Mouse (Mus musculus): ENCODE data around the gene Rph3a. TPM values are rescaled to one million over a fixed set of nuclear protein-coding genes. Genes with fewer than 3 reads are reported as not detected.
A peak's percentile ranks its signal among the peaks of the same experiment; 100 is the strongest.

The Rph3a gene
- total RNA-seq (2021) = 100 to 1,000 TPM; 139 to 148 TPM
- long read RNA-seq, partial matches to known transcripts = 4 of 79 reads
- long read RNA-seq, other reads (novel, unspliced or antisense) = 75 of 79 reads

DNA sequence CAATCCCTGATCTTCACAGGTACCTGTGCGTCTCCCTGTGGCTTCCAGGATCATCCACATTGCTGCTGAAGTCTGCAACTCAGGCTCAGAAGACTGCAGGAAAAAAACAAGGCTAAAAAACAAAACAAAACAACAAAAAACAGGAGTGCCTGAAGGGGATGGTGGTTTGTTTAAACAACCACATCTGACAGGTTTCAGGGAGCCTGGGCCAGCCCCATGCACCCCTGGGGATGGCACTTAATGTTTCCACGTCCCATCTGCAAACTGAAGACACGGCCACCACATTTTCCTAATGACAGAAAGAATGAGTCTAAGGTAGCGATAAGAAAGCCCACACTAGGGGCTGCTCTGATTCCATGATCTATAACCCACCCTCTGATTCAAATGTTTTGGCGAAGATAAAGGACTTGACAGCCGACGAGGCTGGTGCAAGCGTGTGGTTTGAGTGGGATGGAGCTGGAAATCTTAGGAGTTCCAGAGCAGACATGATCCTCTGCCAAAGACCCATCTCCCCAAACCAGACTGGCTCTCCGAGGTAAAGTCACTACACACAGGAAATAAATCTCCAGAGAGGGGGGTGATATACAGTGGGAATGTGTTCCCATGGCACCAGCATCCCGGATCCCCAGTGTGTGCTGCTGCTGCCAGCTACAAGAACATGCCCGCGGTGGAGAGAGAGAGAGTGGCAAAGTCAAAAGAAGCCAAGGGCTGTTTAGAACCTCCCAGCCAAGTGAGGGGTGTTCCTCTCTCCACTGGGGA is at the start of gene Rph3a:
TSS of gene Rph3a (minus strand) at position 282 of the 759 bp plus-strand sequence.
- peak in 1 of 2 experiments; percentile 32 for DNase-seq (ENCODE audit: low spot score in 2 of 2)

DNA sequence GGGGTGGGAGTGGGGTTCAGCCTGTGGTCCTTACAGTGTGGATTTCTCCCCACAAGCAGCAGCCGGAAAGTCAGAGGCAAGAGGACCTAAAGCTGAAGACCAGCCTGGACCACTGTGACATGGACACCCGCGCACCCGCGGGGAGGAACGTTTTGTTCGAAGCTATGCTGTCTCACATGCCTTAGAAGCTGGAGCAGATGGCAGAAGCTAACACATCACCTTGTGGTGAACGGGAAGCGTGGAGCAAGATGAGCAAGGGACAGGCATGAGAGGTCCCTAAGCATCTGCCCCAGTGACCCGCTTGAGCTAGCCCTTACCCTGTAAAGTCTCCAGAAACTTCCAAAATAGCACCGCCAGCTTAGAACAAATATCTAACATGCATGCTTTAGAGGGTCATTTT is 48.4 kb upstream of the Rph3a start:
- no peak for DNase-seq (ENCODE audit: low spot score in 2 of 2)

DNA sequence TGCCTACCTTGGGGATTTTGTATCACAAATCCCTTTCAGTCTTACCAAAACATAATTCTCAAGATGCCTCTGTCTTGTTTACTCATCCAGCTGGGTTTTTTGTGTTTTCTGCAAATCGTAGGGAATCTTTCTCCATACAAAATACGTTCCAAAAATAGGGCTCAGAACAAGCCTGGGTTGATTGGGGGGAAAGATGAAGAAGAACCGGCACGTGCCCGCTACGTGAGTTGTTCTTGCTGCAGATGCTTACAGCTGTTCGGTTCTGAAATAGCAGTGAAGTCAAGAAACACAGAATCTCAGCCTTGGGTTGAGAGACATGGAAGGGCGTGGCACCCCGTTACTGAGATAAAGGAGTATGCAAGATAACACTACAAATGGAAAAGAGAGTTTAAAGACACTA is 44.0 kb upstream of the Rph3a start:
- DNase-seq (ENCODE audit: low spot score in 2 of 2) = no peak

DNA sequence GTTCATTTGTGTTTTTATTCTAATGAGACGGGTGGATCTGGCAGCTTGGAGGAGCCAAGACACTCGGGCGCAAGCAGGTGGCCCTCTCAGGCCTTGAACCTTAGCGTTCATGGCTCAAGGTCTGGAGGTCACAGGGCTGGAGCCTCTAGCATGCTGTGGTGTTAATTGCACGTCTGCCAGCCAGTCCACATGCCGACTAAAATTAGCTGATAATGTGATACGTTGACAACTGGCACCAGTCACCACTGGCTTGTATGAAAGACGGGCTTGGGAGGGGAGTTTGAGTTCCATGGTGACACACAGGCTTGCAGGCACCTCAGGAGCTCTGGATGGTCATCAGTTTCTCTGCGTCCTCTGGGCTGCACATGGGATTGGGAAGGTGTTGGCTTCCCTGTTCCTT is 31.9 kb upstream of the Rph3a start:
- DNase-seq (ENCODE audit: low spot score in 2 of 2) = no peak

DNA sequence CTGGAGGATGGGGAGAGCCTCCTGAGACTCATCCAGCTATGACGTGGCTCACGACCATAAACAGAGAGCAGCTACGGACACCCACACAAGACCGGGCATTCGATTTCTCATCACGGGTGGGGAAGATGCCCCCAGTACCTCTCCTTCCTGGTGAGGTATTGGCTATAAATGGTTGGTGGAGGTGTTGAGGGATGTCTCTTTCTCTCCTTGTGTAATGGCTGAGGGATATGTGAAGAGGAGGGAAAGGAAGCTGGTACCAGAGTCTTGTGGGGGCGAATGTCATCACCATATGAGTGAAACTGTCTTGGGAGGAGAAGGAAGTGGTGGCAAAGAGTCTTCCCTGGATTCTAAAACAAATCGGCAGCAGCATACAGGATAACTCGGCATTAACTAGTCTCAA is 29.6 kb upstream of the Rph3a start:
- no peak for DNase-seq (ENCODE audit: low spot score in 2 of 2)

DNA sequence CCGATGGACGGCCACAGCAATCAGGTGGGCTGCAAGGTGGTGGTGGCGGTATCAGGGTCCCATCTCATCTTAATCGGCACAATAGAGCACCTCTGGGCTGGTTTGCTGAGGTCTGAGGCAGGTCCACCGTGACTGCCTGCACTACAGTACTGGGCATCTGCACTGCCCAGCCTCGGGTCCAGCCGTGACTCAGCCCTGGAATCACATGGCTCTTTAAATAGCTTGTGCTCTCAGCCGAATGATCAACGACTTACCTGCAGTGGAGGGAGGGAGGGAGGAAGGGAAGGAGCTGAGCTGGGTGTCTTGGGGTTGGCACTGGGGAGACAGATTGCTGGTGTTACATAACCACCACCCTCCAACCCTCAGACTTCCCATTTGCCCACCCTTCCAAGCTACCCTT is 20.3 kb upstream of the Rph3a start:
- DNase-seq (ENCODE audit: low spot score in 2 of 2) = no peak

DNA sequence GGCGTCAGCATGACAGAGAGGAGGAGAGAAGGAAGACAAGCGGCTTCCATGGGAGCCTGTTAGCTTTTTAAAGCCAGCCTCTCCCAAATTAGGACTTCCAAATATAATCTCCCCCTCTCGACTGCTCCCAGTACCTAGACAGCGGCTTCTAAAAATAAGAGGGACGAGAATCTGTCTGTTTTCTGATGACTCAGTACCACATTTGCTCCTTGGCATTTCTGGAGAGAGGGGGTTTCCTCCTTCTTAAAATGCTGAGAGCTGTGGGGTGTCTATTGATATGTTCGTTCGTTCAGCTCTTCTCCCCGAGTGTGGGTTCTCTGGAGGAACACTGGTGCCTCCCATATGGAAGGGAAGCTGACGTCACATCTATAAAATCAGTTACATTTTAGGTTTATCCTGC is 9.6 kb upstream of the Rph3a start:
- DNase-seq (ENCODE audit: low spot score in 2 of 2) = no peak

DNA sequence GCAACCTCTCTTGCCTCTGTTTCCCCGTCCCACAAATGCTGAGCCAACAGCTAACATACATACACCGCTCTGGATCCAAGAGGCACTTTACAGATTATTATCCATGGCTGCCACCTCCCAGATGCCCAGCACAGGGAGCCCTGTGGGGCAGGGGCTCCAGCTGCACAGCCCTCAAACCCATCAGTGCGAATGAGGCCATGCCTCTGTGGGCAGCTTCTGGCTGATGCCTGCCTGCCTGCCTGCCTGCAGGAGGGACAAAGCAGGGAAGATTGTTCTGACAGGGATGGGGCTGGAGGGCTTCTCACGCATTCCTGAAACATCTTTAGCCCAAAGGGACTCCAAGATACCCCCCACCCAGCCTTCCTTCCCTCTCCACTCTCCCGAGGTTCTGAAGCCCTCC is 7.8 kb upstream of the Rph3a start:
- no peak for DNase-seq (ENCODE audit: low spot score in 2 of 2)

DNA sequence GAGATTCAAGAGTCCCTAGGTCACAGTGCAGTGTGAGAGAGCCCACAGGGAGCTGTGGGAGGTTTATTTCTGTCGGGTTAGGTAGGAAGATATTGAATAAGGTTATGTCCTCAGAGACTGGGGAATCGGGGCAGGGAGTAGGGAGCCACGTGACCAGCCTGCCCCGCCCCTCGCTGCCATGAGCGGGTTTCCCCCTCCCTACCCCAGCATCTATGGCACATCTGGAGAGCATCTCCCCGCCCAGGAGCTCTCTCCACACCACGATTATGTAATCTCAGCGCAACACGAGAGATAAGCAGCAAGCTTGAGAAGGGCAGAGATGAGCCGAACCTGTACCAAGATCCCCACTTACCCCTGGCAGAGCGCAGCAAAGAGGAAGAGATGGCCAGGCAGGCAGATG is 6.5 kb upstream of the Rph3a start:
- DNase-seq (ENCODE audit: low spot score in 2 of 2) = no peak

DNA sequence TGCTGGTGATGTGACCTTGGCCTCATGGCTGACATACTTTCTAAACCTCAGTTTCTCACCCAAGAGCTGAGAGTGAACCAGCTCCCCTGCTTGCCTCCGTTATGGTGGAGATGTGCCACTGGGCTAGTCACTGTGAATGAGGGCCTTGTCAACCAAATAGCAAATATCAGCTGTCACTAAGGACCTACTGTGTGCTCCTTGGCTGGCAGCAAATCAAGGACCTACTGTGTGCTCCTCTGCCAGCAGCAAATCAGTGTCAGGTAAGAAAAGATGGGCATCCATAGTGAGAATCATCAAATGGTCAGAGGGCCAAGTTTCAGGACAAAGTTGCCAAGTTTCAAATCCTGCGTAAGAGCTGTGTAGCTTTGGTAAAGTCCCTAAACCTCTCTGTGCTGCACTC is 4.6 kb upstream of the Rph3a start:
- DNase-seq (ENCODE audit: low spot score in 2 of 2) = no peak

DNA sequence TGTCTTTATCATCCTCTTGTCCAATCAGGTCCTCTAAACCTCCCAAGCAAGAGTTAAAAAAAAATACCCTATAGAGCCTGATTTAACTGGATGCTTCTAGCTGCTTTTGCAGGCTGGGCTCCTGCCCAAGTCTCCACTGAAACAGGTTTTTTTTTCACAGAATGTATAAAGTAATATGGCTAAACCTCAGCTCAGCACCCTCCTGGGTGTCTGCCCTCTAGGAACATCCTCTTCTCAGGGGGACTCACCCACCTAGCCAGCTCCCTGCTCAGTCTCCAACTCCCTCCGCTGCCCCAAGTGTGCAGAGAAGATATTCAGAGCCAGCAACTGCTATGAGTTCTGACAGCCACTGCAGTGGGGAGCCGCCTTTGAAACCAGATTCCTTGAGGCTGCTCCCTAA is 2.1 kb upstream of the Rph3a start:
- DNase-seq (ENCODE audit: low spot score in 2 of 2) = no peak

DNA sequence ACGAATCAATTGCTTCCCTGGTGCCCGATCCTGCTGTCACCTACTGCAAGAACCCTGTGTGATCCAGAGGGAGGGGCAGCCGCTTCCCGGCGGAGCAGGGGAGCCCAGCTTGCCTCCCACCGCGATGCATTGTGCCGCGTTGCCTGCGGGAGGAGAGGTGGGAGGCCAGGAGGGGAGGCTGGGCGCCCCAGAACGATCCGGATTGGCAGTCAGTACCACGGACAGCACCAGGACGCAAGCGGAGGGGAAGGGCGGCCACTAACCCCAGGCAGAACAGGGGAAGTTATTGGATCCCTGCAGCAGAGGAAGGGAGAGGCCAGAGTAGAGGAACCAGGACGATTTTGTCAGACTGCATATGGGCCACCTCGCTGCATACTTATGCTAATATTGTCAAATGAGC is 486 bp downstream of the Rph3a start:
- peak; percentile 74 to 78 for DNase-seq (ENCODE audit: low spot score in 2 of 2)

DNA sequence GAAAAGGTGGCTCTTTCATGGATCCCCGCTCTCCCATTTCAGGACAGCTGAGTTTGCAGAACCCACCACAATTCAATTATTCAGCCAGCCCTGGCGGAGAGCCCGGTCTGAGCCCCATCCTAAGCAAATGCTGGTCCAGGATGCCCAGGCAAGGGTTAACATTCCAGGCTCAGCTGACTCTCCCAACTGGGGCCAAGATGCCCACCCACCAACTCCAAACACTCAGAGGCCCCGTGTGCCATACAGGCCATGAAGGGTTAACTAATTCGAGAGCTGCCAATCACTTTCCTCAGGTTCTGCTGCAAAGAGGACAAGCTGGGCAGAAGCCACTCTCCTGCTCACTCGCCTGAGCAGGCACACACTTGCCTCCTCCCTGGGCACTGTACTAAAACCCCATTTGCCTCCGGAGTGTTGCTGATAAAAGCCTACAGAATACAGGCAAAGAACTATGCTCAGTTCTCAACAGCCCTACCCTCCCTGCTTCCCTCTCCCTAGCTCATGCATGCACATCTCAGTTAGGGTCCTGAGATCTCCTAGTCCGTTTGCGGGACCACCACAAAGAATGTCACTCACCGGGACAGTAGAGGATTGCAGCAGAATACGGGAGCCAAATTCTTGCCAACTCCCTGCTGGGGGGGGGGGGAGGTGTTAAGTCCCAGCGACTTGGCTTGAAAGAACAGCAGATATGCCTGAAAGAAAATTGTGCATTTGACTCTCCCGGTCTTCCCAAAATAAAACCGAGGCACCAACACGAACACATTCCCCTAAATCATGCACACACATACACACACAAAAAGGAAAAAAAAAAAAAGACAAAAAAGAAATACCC is 1.3 kb downstream of the Rph3a start:
- DNase-seq (ENCODE audit: low spot score in 2 of 2) = peak; percentile 41 to 64

DNA sequence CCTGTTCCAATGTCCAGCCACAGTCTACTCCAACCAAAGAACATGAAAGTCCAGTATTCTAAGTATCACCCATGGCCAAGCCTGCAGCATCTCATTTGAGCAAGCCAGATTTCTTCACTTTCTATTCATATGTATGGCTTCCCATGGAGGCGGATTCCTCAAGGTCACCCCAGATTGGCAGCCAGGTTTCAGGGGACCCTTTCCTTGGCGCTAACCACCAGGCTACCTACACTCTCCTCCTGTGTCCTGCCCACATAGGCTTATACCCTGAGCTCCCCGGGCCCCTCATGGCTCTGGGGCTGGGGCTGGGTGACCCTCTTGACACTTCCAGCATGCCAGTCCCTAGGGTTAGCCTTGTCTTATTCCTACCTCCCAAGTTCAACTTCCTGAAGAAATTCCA is 2.3 kb downstream of the Rph3a start:
- DNase-seq (ENCODE audit: low spot score in 2 of 2) = no peak

DNA sequence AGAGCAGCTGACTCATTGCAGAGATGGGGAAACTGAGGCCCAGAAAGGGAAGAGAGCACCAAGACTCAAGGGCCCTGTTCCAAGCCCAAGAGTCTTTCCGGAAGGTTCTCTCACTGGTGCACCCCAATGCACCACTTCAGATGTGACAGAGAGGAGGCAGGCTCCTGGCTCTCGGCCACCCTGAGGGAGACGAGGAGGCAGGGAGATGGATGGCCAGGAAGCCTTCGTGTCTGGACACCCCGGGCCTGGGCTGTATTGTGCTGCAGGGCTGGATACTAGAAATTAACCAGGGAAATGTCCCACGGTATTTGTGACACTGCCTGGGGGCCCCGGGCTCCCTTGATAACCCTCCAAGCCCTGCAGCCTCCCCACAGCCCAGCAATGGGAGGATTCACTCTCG is 2.8 kb downstream of the Rph3a start:
- no peak for DNase-seq (ENCODE audit: low spot score in 2 of 2)

DNA sequence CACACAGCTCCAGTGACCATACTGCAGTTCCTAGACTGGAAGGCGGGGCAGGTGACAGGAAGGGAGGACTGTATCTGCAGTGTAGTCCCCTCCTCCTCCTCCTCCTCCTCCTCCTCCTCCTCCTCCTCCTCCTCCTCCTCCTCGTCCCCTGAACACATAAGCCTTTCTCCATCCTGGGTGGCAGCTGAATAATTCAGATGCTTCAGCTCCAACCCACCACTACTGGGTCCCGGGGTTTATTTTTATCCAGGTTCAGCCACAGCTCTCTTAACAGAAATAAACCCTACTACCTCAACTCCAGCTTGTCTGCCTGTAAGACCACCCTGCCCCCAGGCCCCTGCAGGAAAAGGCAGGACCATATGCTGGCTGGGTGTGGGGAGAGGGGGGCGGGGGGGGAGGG is 3.7 kb downstream of the Rph3a start:
- DNase-seq (ENCODE audit: low spot score in 2 of 2) = no peak

DNA sequence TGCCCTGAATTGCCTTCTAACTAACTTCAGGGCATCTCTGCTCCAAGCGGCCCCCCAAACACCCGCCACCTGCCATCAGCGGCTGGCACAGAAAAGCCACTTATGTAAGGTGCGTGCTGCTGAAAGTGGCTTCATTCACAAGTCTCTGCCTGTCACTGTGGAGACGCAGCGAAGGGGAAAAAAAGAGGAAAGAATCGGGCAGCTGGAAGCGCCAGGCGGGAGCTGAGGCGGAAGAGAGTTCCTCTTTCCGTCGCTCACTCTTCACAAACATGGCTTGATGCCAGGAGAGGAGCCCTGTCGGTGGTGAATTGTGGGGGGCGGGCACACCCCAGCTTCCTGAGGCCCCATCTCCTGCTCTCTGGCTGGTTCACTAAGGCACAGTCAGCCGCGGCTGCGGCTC is 6.1 kb downstream of the Rph3a start:
- DNase-seq (ENCODE audit: low spot score in 2 of 2) = peak in 1 of 2 experiments; percentile 41

DNA sequence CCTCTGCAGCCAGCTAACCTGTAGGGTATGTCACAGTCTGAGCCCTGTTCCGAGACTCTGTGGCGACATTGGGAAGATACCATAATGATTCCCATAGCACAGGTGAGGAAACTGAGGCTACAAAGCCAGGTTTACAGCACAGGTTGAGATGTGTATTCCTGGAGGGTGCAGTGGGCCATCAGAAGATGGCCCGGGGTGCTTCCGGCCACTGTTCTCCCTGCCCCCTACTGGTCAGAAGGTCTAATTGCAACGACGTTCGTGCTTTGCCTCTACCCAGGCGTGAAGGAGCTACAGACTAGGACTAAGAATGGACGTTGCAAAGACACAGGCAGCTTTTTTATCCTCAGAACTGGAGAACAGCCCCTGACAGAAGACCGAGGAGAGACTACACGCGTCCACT is 10.3 kb downstream of the Rph3a start:
- no peak for DNase-seq (ENCODE audit: low spot score in 2 of 2)

DNA sequence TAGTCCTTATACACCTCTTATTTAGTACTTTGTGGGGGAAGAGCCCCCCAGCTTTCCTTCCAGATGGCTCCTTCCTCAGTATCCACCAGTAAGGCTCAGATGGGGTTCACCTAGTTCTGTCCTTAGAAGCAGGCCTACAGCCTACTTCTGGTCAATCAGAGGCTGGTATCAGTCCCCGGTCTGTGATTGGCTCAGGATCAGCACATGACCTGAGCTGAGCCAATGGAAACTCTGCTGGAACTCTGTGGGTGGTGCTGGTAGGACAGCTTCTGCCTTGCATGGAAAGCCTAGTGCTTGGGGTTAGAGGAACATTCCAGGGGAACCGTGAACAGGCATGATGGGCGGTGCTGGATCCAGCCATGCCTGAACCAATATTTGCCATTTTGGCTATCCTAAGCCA is 21.5 kb downstream of the Rph3a start:
- DNase-seq (ENCODE audit: low spot score in 2 of 2) = no peak

DNA sequence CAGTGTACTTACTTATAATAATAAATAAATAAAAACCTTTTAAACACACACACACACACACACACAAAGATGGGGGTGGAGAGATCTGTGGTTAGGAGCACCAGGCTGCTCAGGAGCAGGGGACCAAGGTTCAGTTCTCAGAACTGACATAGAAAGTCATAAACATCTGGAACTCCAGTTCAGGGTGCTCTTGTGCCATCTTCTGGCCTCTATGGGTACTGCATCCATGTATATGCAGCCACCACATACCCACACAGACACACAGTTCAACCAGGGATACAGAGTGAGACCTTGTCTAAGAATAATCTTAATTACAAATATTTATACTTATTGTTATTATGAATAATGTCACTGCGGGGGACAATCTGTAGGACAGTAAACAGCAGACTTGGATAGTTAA is 26.9 kb downstream of the Rph3a start:
- DNase-seq (ENCODE audit: low spot score in 2 of 2) = no peak

DNA sequence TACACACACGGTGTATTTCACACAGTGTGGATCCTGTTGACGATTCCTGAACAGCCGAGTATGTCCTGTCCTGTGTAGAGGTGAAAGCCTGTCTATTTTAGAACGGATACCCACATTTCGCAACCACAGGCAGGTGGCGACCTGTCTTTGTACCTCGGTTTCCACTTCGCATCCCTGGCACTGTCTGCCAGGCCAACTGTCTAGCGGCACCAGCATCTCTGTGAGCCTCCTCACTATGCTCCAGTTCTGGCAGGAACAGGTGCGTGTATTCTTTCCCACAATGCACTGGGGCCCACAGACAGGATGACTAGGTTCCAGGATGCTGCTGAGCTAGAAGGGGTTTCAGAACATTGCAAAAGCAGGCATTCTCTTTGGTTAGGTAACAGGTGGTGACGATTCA is 28.7 kb downstream of the Rph3a start:
- DNase-seq (ENCODE audit: low spot score in 2 of 2) = no peak

DNA sequence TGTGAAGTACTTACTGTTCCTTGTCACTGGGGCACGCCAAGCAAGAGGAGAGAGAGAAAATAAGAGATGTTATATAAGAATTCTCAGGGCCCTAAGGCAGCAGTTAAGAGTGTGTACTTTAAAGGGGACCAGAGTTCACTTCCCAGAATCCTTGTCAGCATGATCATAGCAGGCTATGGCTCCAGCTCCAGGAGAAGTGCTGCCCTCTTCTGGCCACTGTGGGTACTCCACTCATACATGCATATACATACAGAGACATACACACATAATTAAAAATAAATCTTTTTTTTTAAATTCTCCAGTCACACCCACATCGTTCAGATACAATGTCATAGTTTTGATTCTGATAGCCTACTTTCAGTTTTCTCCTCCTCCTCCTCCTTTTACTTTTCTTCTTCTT is 29.8 kb downstream of the Rph3a start:
- no peak for DNase-seq (ENCODE audit: low spot score in 2 of 2)

DNA sequence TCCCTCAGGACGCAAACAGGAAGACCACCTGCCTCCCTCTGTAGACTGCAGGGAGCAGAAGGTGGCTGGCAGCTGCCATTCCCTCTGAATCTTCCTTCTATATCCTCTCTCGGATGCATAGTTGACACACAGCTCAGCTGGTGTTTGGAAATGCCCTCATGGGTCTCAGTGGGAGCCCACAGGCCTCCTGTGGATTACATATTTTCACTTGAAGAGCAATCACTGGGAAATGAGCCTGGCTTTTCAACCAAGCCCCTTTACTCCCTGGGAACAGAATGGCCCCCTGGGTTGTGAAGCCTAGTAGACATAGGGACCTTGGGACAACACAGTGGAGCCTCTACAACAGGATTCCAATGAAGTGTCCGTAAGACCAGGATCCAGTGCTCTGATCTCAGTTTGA is 33.8 kb downstream of the Rph3a start:
- no peak for DNase-seq (ENCODE audit: low spot score in 2 of 2)

All from layer of hippocampus, postnatal 10 days (tissue).